Mouse (Mus musculus): ENCODE data around the gene 3110009E18Rik.

DNA sequence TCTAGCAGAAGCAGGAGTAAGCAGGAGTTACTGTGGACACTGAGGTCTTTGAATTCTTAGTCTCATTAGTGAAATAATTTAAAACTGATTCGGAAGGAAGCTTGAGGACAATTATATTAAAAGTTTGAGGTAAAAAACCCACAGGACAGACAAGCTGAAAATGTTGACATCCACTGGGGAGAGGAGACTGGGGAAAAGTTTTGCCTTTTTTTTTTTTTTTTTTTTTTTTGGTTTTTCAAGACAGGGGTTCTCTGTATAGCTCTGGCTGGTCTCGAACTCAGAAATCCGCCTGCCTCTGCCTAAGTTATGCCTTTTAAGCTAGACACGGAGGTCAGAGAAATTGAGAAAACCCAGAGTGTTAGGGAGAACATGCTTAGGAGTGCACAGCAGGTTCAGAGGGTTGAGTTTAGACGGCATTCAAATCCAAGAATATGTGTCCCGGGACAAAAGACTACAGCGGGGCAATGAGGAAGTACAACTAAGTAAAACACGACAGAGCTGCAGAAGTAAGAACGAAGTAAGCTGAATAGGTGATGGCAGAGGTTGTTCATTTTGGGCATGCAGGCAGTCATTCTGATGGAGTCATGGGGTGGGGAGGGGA is 1.0 kb downstream of the 3110009E18Rik start:
- no peak for TF ChIP-seq CTCF (IDR thresholded peaks at IDR 0.05; ENCODE audit: borderline replicate concordance, insufficient read depth, low read depth, low read length)
- no peak for TF ChIP-seq POLR2A (IDR thresholded peaks at IDR 0.05; ENCODE audit: borderline replicate concordance, insufficient read depth, low read length)
